Mouse (Mus musculus) CH12.LX (cell line): ENCODE data around the gene Tgds. TPM values are rescaled to one million over a fixed set of nuclear protein-coding genes. Genes with fewer than 3 reads are reported as not detected.

Experiments
- DNase-seq: peaks from one replicate; pipeline ENCODE4 v3.0.0-alpha.2; 2013; ENCODE audit errors: extremely low read depth
- H3K27ac ChIP-seq: 2 replicates; pipeline ENCODE4 v1.5.1; 2012; ENCODE audit warnings: low read depth, mild to moderate bottlenecking, control low read depth, moderate library complexity; ENCODE audit not compliant: insufficient read depth
- H3K27me3 ChIP-seq: replicated peaks from 2 replicates; pipeline ENCODE3; 2012; ENCODE audit warnings: inconsistent platforms
- H3K36me3 ChIP-seq, 2 experiments: replicated peaks in 1 of 2; 2 replicates each; pipeline versions ENCODE3 to v1.6.1; 2012; ENCODE audit warnings: inconsistent platforms in 1 of 2, low read length in 1 of 2, mild to moderate bottlenecking in 1 of 2, mixed read lengths in 1 of 2, moderate library complexity in 1 of 2; ENCODE audit not compliant: control insufficient read depth in 1 of 2, insufficient read depth in 1 of 2
- H3K4me1 ChIP-seq, 2 experiments: 2 replicates each; pipeline ENCODE4 v1.6.1; 2012; ENCODE audit warnings: inconsistent platforms in 1 of 2, moderate library complexity in 1 of 2; ENCODE audit not compliant: insufficient read depth in 2 of 2, control insufficient read depth in 1 of 2
- H3K4me2 ChIP-seq: 2 replicates; pipeline ENCODE4 v1.6.1; 2012; ENCODE audit warnings: low read depth, mild to moderate bottlenecking, control low read depth; ENCODE audit not compliant: poor library complexity, insufficient read depth, severe bottlenecking
- H3K4me3 ChIP-seq, 3 experiments: fragments of 150-350 bp in 1 of 3; sonication (generic) in 1 of 3; replicated peaks in 1 of 3; 2 replicates each; pipeline versions ENCODE3 to v1.5.1; 2011 to 2012; ENCODE audit warnings: low read depth in 2 of 3, low read length in 2 of 3, mild to moderate bottlenecking in 2 of 3, moderate library complexity in 2 of 3, control low read depth in 1 of 3, improper control_type of control experiment in 1 of 3, inconsistent platforms in 1 of 3, mixed read lengths in 1 of 3; ENCODE audit not compliant: poor library complexity in 1 of 3
- H3K79me2 ChIP-seq: replicated peaks from 2 replicates; pipeline ENCODE4 v1.6.1; 2012; ENCODE audit warnings: mild to moderate bottlenecking, moderate library complexity; ENCODE audit not compliant: control insufficient read depth, poor library complexity, insufficient read depth, severe bottlenecking; ENCODE audit errors: extremely low read depth
- H3K9ac ChIP-seq: 2 replicates; pipeline ENCODE4 v1.6.1; 2012; ENCODE audit warnings: low read depth, mild to moderate bottlenecking, control low read depth, moderate library complexity; ENCODE audit not compliant: insufficient read depth
- H3K9me3 ChIP-seq: replicated peaks from 2 replicates; pipeline ENCODE3; 2012; ENCODE audit warnings: low read length, inconsistent platforms, mixed read lengths
- BHLHE40 ChIP-seq: IDR thresholded peaks from 2 replicates; pipeline ENCODE4 v1.6.1; 2011; ENCODE audit warnings: mild to moderate bottlenecking, low read depth, low read length, improper control_type of control experiment
- CHD1 ChIP-seq: IDR thresholded peaks from 2 replicates; pipeline ENCODE4 v1.6.1; 2012; ENCODE audit warnings: low read depth, low read length, improper control_type of control experiment, inconsistent platforms
- CHD2 ChIP-seq: IDR thresholded peaks from 2 replicates; pipeline ENCODE4 v1.6.1; 2011; ENCODE audit warnings: low read length, improper control_type of control experiment
- CTCF ChIP-seq, 2 experiments: IDR thresholded peaks in 1 of 2; conservative IDR thresholded peaks in 1 of 2; 2 replicates each; pipeline ENCODE4 v1.5.1; 2011 to 2012; ENCODE audit warnings: low read depth in 2 of 2, low read length in 2 of 2, improper control_type of control experiment in 1 of 2, inconsistent platforms in 1 of 2, mild to moderate bottlenecking in 1 of 2, moderate library complexity in 1 of 2
- E2F4 ChIP-seq: IDR thresholded peaks from 2 replicates; pipeline ENCODE4 v1.6.1; 2011; ENCODE audit warnings: low read depth, low read length, improper control_type of control experiment; ENCODE audit not compliant: insufficient replicate concordance
- ELF1 ChIP-seq: IDR thresholded peaks from 2 replicates; pipeline ENCODE4 v1.6.1; 2014; ENCODE audit warnings: low read depth, mild to moderate bottlenecking, inconsistent platforms, low read length, improper control_type of control experiment
- EP300 ChIP-seq: IDR thresholded peaks from 2 replicates; pipeline ENCODE4 v1.6.1; 2011; ENCODE audit warnings: low read length, improper control_type of control experiment
- ETS1 ChIP-seq: conservative IDR thresholded peaks from 2 replicates; pipeline ENCODE4 v1.6.1; 2012; ENCODE audit warnings: low read depth, mild to moderate bottlenecking, inconsistent platforms, low read length, improper control_type of control experiment, moderate library complexity
- GABPA ChIP-seq: IDR thresholded peaks from 2 replicates; pipeline ENCODE4 v1.6.1; 2012; ENCODE audit warnings: low read depth, low read length, improper control_type of control experiment, inconsistent platforms; ENCODE audit not compliant: insufficient replicate concordance
- HCFC1 ChIP-seq: IDR thresholded peaks from 2 replicates; pipeline ENCODE4 v1.6.1; 2012; ENCODE audit warnings: low read depth, mild to moderate bottlenecking, inconsistent platforms, low read length, improper control_type of control experiment
- IRF4 ChIP-seq: IDR thresholded peaks from 2 replicates; pipeline ENCODE4 v1.6.1; 2014; ENCODE audit warnings: low read depth, mild to moderate bottlenecking, inconsistent platforms, low read length, improper control_type of control experiment
- JUN ChIP-seq: IDR thresholded peaks from 2 replicates; pipeline ENCODE4 v1.6.1; 2011; ENCODE audit warnings: low read depth, mild to moderate bottlenecking, low read length, improper control_type of control experiment, moderate library complexity; ENCODE audit not compliant: insufficient read depth
- JUND ChIP-seq: conservative IDR thresholded peaks from 2 replicates; pipeline ENCODE4 v1.6.1; 2011; ENCODE audit warnings: low read depth, low read length, improper control_type of control experiment
- KAT2A ChIP-seq: IDR thresholded peaks from 2 replicates; pipeline ENCODE4 v1.6.1; 2012; ENCODE audit warnings: low read length, improper control_type of control experiment, inconsistent platforms; ENCODE audit not compliant: insufficient replicate concordance
- MAFK ChIP-seq: IDR thresholded peaks from 2 replicates; pipeline ENCODE4 v1.6.1; 2011; ENCODE audit warnings: low read length, improper control_type of control experiment; ENCODE audit not compliant: insufficient replicate concordance
- MAX ChIP-seq: IDR thresholded peaks from 2 replicates; pipeline ENCODE4 v1.6.1; 2011; ENCODE audit warnings: low read length, improper control_type of control experiment
- MAZ ChIP-seq: IDR thresholded peaks from 2 replicates; pipeline ENCODE4 v1.6.1; 2012; ENCODE audit warnings: low read depth, mild to moderate bottlenecking, inconsistent platforms, low read length, improper control_type of control experiment, moderate library complexity
- MEF2A ChIP-seq: IDR thresholded peaks from 2 replicates; pipeline ENCODE4 v1.6.1; 2014; ENCODE audit warnings: low read depth, mild to moderate bottlenecking, inconsistent platforms, low read length, improper control_type of control experiment, borderline replicate concordance
- MXI1 ChIP-seq: IDR thresholded peaks from 2 replicates; pipeline ENCODE4 v1.6.1; 2011; ENCODE audit warnings: mild to moderate bottlenecking, low read depth, low read length, improper control_type of control experiment
- MYC ChIP-seq: IDR thresholded peaks from 2 replicates; pipeline ENCODE4 v1.6.1; 2011; ENCODE audit warnings: low read depth, mild to moderate bottlenecking, improper control_type of control experiment, low read length
- NELFE ChIP-seq: IDR thresholded peaks from 2 replicates; pipeline ENCODE4 v1.6.1; 2011; ENCODE audit warnings: low read depth, low read length, improper control_type of control experiment
- NRF1 ChIP-seq: IDR thresholded peaks from 2 replicates; pipeline ENCODE4 v1.6.1; 2014; ENCODE audit warnings: low read depth, mild to moderate bottlenecking, inconsistent platforms, low read length, improper control_type of control experiment, moderate library complexity
- PAX5 ChIP-seq: IDR thresholded peaks from 2 replicates; pipeline ENCODE4 v1.6.1; 2012; ENCODE audit warnings: low read length, inconsistent platforms, mixed read lengths
- POLR2A ChIP-seq: IDR thresholded peaks from 2 replicates; pipeline ENCODE4 v1.6.1; 2011; ENCODE audit warnings: low read depth, mild to moderate bottlenecking, improper control_type of control experiment, low read length
- POLR2AphosphoS2 ChIP-seq: IDR thresholded peaks from 2 replicates; pipeline ENCODE4 v1.6.1; 2011; ENCODE audit warnings: low read depth, low read length, improper control_type of control experiment
- RAD21 ChIP-seq: IDR thresholded peaks from 2 replicates; pipeline ENCODE4 v1.6.1; 2011; ENCODE audit warnings: low read depth, mild to moderate bottlenecking, low read length, improper control_type of control experiment, moderate library complexity
- RCOR1 ChIP-seq: conservative IDR thresholded peaks from 2 replicates; pipeline ENCODE4 v1.6.1; 2012; ENCODE audit warnings: low read depth, mild to moderate bottlenecking, inconsistent platforms, low read length, improper control_type of control experiment
- SIN3A ChIP-seq: IDR thresholded peaks from 2 replicates; pipeline ENCODE4 v1.6.1; 2012; ENCODE audit warnings: low read length, improper control_type of control experiment, inconsistent platforms
- SMC3 ChIP-seq: IDR thresholded peaks from 2 replicates; pipeline ENCODE4 v1.6.1; 2011; ENCODE audit warnings: low read depth, low read length, improper control_type of control experiment
- TBP ChIP-seq: conservative IDR thresholded peaks from 2 replicates; pipeline ENCODE4 v1.6.1; 2011; ENCODE audit warnings: low read depth, low read length, improper control_type of control experiment
- TCF12 ChIP-seq: IDR thresholded peaks from 2 replicates; pipeline ENCODE4 v1.6.1; 2014; ENCODE audit warnings: low read depth, mild to moderate bottlenecking, inconsistent platforms, low read length, improper control_type of control experiment
- UBTF ChIP-seq: IDR thresholded peaks from 2 replicates; pipeline ENCODE4 v1.6.1; 2012; ENCODE audit warnings: low read depth, mild to moderate bottlenecking, inconsistent platforms, low read length, improper control_type of control experiment, moderate library complexity
- USF1 ChIP-seq: IDR thresholded peaks from 2 replicates; pipeline ENCODE4 v1.6.1; 2014; ENCODE audit warnings: low read depth, mild to moderate bottlenecking, inconsistent platforms, low read length, improper control_type of control experiment
- USF2 ChIP-seq: conservative IDR thresholded peaks from 2 replicates; pipeline ENCODE4 v1.6.1; 2011; ENCODE audit warnings: low read depth, low read length, improper control_type of control experiment
- ZC3H11A ChIP-seq: IDR thresholded peaks from 2 replicates; pipeline ENCODE4 v1.6.1; 2012; ENCODE audit warnings: low read depth, mild to moderate bottlenecking, inconsistent platforms, low read length, improper control_type of control experiment
- ZKSCAN1 ChIP-seq: IDR thresholded peaks from 2 replicates; pipeline ENCODE4 v1.6.1; 2012; ENCODE audit warnings: low read depth, inconsistent platforms, low read length, improper control_type of control experiment, borderline replicate concordance
- ZMIZ1 ChIP-seq: IDR thresholded peaks from 2 replicates; pipeline ENCODE4 v1.6.1; 2012; ENCODE audit warnings: low read depth, mild to moderate bottlenecking, inconsistent platforms, low read length, improper control_type of control experiment
- ZNF384 ChIP-seq: IDR thresholded peaks from 2 replicates; pipeline ENCODE4 v1.6.1; 2012; ENCODE audit warnings: low read depth, low read length, improper control_type of control experiment, inconsistent platforms
- dilution Hi-C: fragments of 300-500 bp; cut with MboI; formaldehyde crosslinking; loops from 2 replicates; pipeline ENCODE4 v1.14.3; 2020; ENCODE audit warnings: low sequenced_read_pairs; ENCODE audit not compliant: extremely low pct_unique_long_range_greater_than_20kb, extremely low pct_ligation_motif_present
- in situ Hi-C: fragments of 300-500 bp; cut with MboI; formaldehyde crosslinking; loops from 3 replicates; pipeline ENCODE4 v1.14.3; 2019; ENCODE audit warnings: low sequenced_read_pairs, low pct_ligation_motif_present, low pct_unique_long_range_greater_than_20kb, mixed read lengths
- polyA plus RNA-seq: library from polyadenylated mRNA; unstranded; fragments of >175 nt; gene quantifications from 2 replicates; pipeline ENCODE4 v1.2.1, GENCODE M21; 2012; ENCODE audit warnings: low read depth; ENCODE audit not compliant: insufficient read length
- total RNA-seq, 2 experiments: library from RNA; depleted of rRNA; stranded (reverse); fragments of 300-350 nt in 1 of 2; fragments of >200 nt in 1 of 2; gene quantifications; 2 replicates each; pipeline ENCODE4 v1.2.3; 2012 to 2014

Gene Tgds
- 19.5 and 20.7 TPM in 2 replicates for total RNA-seq (2012; rRNA removed)
- total RNA-seq (2014; rRNA removed): 29.3 and 29.4 TPM in 2 replicates
- 18.6 and 21.0 TPM in 2 replicates for polyA plus RNA-seq

DNA sequence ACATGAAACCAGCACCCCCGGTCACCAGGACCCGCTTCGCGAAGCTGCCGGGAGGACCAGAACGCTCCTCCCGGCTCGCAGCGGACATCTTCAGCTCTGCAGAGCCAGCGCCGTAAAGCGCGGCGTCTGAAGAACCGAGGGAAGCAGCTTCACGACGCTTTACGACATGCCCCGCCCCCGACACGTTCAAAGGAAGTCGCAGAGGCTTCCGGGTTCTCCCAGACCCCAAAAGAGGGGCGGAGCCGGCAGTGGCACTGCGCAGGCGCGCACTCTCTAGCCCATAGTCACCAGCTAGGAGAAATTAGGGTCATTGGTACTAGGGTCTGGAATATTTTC lies at the start of gene Tgds:
Gene Tgds, minus strand, starts transcription at position 114 of the 336 bp plus-strand sequence.
- Histone ChIP-seq H3K4me1 (peaks cover 7 to 24% of the 10 kb centered on the region in 2 experiments), H3K27me3 (peaks cover 2% of the 10 kb centered on the region), H3K9ac (peak within 1 kb of the TSS; percentile 90), H3K36me3 (peaks cover 11 to 27% of the 10 kb centered on the region in 2 experiments), H3K9me3 (peaks cover 9% of the 10 kb centered on the region), H3K4me3 (peak within 1 kb of the TSS; percentile 86 to 99 (median 93)), H3K4me2 (peak within 1 kb of the TSS; percentile 99), H3K27ac (0 out of 2 replicates have a peak within 1 kb of the TSS, but pooled peaks have one; percentile 9), H3K79me2 (peaks cover 13% of the 10 kb centered on the region)
- 0 out of 2 replicates have a peak, but pooled peaks have one; percentile 43 for TF ChIP-seq MEF2A
- peak; percentile 92 for TF ChIP-seq NRF1
- no peak for TF ChIP-seq EP300
- TF ChIP-seq JUN: no peak
- peak; percentile 89 for TF ChIP-seq HCFC1
- no peak for TF ChIP-seq USF1
- TF ChIP-seq ZNF384: no peak
- TF ChIP-seq UBTF: no peak
- no peak for TF ChIP-seq PAX5
- TF ChIP-seq TCF12: peak; percentile 98
- TF ChIP-seq ETS1: no peak; the same call in 1 of the 2 replicates
- peak; percentile 79 for TF ChIP-seq ZMIZ1
- peak; percentile 50; the same call in 1 of the 2 replicates for TF ChIP-seq E2F4
- peak; percentile 100 for TF ChIP-seq ELF1
- no peak for TF ChIP-seq SMC3
- no peak for TF ChIP-seq MAX
- no peak for TF ChIP-seq ZC3H11A
- 0 out of 2 replicates have a peak, but pooled peaks have one; percentile 56 for TF ChIP-seq IRF4
- TF ChIP-seq USF2: no peak
- TF ChIP-seq MAZ: peak; percentile 73; the same call in 1 of the 2 replicates
- TF ChIP-seq POLR2A: peak; percentile 97
- no peak for TF ChIP-seq CHD1
- TF ChIP-seq JUND: no peak
- peak; percentile 96 for TF ChIP-seq TBP
- no peak for TF ChIP-seq RAD21
- no peak for TF ChIP-seq CTCF (conservative IDR thresholded peaks at IDR 0.05 in 1 of 2, IDR thresholded peaks at IDR 0.05 in 1 of 2; ENCODE audit: low read depth in 2 of 2, low read length in 2 of 2)
- TF ChIP-seq MAFK: no peak
- no peak; the same call in 1 of the 2 replicates for TF ChIP-seq SIN3A
- TF ChIP-seq KAT2A: peak; percentile 87; the same call in 1 of the 2 replicates
- peak; percentile 96 for TF ChIP-seq NELFE
- peak; percentile 85; the same call in 1 of the 2 replicates for TF ChIP-seq POLR2AphosphoS2
- TF ChIP-seq CHD2: peak; percentile 63; the same call in 1 of the 2 replicates
- TF ChIP-seq MXI1: peak; percentile 30; the same call in 1 of the 2 replicates
- TF ChIP-seq BHLHE40: peak; percentile 84
- no peak for TF ChIP-seq ZKSCAN1
- no peak for TF ChIP-seq MYC
- peak; percentile 37; the same call in 1 of the 2 replicates for TF ChIP-seq GABPA
- TF ChIP-seq RCOR1: no peak
- in situ Hi-C loops: loop anchor here (10.0 kb wide), 1 partner anchor 98 kb away; no protein-coding TSS in a partner anchor
- DNase-seq: peak; percentile 100
- dilution Hi-C loops: no loop called here
